Mouse (Mus musculus): ENCODE results near the gene Gas2l2.

Gas2l2 gene

DNA sequence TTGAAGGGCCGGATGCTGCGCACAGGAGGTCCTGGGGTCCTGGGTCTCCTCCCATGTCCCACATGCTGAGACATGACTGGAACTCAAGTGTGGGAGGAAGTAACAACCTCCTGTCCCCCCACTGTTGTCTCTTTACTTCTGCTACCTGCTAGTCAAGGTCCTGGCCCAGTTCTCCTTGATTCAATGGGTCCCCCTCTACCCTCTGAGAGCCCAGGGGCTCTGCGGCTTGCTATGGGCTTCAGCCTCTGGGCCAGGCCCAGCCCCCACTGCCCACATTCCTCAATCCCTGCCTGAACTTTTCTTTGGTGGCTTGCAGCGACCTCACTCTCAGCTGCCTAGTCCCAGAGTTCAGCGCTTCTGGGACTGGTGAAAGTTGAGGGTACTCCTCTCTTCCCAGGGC lies at the start of gene Gas2l2:
TSS of gene Gas2l2 (minus strand) at position 101 of the 400 bp plus-strand sequence.
- no peak for DNase-seq (ENCODE audit: extremely low spot score, low spot score)

DNA sequence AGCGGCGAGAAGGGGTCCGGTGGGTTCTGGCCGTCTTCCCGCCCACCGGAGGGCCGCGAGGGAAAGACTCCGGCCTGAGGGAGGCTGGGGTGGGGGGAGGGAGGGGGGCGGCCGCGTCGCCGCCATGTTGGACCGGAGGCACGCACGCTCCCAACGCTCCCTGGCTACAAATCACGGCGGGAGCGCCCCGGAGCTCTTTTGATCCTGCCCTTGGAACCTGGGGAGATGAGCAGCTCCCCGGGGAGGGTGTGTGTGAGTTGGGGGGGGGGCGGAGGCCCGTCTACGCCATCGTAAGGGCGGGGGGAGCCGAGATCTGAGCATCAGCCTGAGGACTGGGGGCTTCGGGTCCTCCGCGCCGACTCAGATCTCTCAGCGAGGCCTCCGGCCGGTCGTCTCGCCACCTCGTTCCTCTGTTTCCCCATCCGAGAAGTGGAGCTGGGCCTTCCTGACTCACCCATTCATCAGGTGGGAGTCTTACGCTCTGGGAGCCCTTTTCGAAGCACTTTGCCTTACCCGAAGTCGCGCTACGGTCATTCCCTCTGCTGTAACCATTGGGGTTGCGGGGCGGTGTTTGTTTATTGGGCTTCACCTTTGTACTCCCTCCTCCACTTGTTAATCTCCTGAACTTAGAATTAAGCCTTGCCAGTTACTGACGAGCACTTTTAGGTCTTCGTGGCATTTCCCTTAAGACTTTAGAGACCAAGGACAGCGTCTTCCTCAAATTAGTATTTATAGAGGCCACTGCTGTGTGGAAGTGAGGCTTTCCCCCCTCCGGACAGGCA lies 44.2 kb upstream of the Gas2l2 start:
- no peak for DNase-seq (ENCODE audit: extremely low spot score, low spot score)

DNA sequence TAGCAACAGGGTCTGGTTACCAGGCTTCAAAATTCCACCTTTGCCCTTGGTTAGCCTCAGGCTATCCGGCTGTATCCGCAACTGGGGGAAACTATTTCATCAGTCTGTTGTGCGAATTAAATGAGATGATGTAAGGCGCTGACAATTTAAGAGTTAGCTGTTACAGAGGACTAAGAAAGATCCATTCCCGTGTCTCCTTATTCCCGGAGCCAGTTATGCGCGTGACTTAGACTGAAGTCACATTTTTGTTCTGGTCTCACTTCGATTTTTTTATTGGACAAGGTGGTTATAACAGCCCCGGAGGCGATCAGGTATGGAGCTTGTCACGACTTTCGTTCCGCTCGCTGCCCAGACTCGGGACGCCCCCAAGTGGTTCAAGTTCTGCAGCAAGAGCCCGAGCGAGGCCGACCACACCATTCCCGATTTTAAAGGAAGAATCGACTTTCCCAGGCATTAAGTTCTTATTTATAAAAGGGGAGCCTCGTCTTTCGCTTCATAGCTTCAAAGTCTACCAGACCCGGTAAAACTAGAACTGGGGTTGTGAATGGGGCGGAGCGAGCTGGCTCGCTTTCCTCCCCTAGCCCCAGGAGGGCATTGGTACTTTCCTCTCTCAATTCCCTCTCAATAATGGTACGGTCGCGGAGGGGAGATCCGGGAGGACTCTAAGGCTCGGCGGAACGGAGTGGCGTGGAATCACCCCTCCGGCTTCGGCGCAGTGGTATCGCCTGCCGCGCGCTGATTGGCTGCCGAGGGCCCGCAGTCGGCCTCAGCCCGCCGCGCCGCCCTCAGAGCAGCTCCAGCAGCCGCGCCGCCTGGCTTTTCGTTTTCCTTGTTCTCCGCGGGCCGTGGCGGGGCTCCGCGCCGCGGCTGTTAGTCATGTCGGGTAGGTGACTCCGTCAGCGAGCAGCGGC lies 43.3 kb upstream of the Gas2l2 start, which contains the start of gene Taf15:
TSS of gene Taf15 (plus strand) at position 763 of the 911 bp plus-strand sequence.
- peak; percentile 99 for DNase-seq (ENCODE audit: extremely low spot score, low spot score)

DNA sequence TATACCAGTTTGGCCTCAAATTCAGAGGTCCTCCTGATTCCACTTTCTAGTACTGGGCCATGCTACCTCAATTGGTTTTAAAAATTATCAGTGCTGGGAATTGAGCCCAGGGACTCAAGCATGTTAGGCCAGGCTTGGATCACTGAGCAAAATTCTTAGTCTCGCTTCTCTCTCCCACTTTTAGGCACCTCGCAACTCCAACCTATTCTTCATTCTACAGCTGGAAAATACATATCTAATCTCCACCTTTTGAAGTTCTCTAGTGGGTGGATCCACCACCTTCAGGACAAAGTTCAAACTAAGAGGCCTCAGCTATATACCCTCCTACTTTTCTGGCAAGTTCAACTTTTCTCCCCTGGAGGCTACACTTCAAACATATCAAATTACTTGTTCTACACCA lies 42.5 kb upstream of the Gas2l2 start:
- peak; percentile 12 for DNase-seq (ENCODE audit: extremely low spot score, low spot score)

DNA sequence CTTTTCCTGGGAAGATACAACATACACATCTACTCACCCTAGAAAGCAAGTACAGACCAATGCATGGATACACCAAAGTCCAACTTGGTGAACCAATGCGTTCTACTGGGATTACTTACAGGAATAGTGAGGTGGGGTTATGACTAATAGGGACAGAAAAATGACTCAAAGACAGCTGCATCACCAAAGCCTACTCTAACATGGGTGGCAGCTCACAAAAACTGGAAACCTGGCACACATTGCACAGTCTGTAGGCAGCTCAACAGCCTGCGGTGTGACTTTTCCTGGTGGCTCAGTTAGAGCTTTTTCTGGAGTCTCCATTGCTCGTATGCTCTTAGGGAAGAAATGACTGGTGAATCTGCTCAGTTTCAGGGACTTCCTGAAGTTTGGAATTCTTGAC lies 39.5 kb upstream of the Gas2l2 start:
- no peak for DNase-seq (ENCODE audit: extremely low spot score, low spot score)

DNA sequence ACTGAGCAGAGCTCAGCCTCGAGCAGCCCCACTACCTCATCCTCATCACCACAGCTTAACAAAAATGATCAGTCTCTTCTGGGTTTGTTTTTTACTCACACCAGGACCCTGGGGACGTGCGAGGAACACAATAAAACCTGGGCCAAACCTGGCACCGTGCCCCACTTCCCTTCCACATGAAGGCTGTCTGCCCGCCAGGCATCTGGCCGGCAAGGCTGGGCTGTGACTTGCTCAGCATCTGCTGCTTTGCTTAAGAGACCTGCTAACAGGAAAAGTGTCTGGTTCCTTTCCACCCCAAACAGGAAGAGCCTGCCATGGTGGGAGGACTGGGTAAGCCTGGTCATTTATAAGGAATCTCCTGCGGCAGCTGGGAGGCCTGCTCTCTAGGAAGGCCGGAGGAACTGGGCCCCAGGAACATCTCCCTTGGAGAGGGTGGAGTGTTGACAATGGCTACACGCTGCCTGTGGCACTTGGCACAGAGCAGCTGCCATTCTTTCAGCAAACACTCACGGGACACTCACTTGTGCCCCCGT lies 37.9 kb upstream of the Gas2l2 start:
- DNase-seq (ENCODE audit: extremely low spot score, low spot score) = no peak

DNA sequence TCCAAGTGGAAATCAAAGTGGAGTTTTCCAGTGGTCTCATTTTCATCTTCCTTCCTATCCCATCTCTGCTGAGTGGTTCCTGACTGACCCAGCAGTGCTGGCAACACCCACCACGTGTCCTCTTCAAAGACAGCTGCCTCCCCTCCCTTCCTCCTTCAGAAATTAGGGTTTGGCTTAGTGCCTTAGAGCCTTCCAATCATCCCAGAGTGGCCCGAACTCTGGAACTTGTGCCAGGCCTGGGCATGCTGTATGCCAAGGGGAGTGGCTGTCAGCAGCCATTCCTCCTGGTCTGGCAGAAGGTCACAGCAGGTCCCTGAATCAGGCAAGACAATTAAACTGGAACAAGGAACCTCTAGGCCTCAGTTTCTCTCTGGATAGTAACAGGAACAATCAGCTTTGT lies 36.7 kb upstream of the Gas2l2 start:
- DNase-seq (ENCODE audit: extremely low spot score, low spot score) = peak; percentile 11

DNA sequence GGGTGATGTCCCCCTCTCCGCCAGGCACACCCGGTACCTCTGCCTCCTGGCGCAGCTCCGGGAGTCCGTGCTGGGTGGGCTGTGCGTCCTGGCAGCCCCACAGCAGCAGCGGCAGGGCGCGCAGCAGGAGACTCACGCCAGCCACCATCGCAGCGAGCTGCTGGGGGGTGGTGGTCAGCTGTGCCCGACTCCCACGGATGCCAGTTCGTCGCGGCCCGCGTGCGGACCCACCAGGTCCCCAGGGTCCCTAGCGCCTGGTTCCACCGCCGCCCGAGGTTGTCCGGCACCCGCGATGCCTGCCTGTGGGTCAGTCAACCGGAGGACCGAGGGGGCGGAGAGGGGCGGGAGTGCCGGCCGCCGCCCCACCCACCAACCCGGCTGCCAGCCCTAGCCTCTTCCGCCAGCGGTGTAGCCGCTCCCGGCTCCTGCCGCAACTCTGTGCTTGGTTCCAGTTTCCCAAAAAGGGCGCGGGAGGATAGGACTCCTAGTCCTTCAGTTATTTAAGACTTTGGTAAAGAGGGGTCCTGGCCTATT lies 33.5 kb upstream of the Gas2l2 start, which contains the start of gene Mmp28:
TSS of gene Mmp28 (minus strand) at position 361 of the 534 bp plus-strand sequence.
- DNase-seq (ENCODE audit: extremely low spot score, low spot score) = peak; percentile 67

DNA sequence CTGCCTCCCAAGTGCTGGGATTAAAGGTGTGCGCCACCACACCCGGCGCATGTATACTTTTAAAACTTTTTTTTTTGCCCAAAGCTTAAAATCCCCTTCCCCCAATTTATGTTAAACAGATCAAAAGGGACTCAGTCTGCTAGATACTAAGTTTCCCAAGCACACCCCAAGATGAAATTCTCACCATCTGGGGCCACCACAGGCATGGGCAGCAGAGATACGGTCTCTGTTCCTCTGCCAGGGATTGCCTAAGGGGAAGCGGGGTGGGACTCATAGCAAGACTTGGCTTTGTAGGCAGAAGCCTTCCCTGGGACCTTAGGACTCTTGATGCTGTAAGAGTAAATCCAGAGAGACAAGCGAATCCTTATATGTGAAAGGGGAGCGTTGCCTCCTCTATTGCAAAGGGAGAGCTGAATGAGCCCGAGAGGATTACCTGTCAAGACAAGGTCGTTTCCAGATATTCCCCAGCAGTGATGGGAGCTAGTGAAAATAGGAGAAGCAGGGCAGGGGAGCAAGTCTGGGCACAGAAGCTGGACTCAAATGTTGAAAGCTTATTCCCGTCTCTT lies 32.3 kb upstream of the Gas2l2 start:
- DNase-seq (ENCODE audit: extremely low spot score, low spot score) = peak; percentile 13

DNA sequence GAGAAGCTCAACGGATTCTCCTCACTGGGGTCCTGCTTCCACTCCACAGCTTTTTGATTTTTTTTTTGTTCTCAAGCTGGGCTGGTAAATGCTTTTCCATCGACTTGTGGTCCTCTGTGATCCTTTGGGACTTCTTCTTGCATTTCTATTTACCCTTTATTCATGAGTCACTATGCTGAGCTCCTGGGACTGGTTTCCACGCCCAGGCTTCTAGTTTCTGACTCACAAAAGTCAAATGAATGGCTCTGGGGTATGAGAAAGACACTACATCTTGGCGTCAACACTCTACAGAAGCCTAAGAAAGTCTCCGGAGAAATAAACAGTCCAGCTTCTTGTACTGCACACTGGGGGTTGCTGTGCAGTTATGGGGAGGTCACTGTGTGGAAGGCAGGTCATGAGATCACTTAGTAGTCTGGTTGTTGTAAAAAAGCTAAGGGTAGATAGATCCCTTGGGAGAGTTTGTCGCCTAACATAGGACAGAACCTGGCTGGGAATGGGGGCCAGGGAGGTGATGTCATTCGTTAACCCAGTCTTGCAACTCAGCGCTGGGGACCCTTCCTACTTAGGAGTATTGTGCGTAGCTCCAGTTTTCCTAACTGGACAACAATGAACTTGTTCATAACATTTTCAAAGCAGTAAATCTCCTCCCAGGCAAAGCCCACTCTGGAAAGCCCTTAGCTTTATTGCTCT lies 28.8 kb upstream of the Gas2l2 start:
- no peak for DNase-seq (ENCODE audit: extremely low spot score, low spot score)

DNA sequence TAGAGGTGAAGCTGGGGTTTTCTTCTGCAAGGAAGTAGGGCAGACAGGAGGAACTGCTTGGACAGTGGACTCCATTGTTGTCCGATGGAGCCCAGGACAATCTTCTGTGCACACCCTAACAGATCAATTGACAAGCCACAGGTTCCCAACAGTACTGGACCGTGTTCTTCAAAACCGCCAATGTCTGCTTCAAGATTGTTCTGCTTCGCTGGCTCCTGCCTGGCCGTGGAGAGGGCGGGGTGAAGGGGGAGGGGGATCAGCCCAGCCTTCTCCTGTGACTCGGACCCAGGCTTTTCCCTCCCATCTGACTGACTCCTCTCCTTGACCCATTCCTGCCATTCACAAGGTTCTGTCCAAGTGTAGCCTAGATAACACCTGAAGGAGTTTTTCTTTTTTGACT lies 28.0 kb upstream of the Gas2l2 start:
- DNase-seq (ENCODE audit: extremely low spot score, low spot score) = no peak

DNA sequence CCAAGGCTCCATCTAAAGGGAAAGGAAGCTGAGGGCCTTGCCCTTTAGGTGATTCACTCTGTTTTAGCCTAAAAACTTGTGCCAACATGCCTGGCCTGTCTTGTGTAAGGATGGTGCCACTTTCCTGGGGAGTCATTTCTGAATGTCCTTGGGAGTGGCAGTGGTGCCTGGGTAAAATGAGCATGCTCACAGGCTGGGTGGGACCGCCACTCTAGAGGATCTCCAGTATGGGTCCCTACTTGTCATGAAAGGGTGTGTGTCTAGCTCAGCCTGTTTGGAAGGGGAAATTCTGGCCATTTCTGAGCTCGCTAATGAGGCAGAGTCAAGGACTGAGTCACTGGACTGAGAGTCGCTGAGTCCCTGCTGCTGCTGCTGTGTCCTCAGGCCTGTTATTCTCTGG lies 26.4 kb upstream of the Gas2l2 start:
- no peak for DNase-seq (ENCODE audit: extremely low spot score, low spot score)

DNA sequence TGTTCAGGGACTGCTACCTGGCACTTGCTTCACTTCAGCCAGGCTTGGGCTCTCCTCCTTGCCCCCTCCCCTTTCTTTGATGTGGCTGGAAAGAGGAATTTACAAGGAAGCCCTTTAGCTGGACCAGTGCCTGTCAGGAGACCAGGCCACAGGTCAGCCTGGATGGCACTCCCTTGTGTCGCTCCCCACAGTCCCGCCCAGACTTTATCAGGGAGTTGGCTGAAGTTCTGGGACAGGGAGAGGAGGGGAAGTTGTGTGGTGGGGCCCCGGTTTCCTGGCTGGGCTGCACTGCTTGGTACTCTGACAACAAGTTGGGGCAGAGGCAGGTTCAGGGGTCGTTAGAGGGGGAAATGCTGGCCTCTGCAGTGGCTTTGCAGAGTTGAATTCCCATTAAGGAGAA lies 25.3 kb upstream of the Gas2l2 start:
- DNase-seq (ENCODE audit: extremely low spot score, low spot score) = no peak

DNA sequence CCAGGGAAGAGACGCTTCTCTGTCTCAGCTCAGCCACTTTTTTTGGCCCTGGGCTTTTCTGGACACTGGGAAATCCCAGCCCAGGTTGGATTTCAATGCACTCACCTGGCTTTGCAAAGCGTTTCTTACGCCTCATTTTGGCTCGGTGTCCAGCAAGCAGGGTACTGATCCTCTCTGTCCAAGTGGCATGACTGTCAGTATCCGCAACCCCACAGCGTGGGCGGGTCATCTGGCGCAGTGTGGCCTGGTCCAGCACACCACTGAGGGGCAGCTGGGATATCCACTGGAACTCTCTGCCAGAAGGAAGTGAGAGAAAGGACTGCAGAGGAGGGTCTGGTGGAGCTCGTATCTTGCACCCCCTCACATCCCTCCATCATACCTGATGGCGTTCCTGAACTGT lies 22.0 kb upstream of the Gas2l2 start:
- no peak for DNase-seq (ENCODE audit: extremely low spot score, low spot score)

DNA sequence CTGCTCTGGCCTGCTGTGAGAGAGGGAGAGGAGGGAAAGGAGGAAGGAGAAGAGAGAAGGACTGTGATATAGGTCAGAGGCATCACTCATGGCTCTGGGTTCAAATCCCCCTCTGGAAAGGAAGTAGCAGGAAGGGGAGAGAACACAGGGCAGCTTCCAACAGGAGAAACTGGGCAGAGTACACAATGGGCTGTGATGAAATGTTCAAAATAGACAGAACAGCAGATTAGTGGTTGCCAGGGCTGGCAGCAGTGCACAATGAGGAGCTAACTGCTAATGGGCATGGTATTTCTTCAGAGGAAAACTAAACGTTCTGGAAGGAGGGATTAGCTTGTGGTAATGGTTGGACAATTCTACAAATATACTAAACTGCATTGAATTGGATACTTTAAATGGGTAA lies 21.3 kb upstream of the Gas2l2 start:
- no peak for DNase-seq (ENCODE audit: extremely low spot score, low spot score)

DNA sequence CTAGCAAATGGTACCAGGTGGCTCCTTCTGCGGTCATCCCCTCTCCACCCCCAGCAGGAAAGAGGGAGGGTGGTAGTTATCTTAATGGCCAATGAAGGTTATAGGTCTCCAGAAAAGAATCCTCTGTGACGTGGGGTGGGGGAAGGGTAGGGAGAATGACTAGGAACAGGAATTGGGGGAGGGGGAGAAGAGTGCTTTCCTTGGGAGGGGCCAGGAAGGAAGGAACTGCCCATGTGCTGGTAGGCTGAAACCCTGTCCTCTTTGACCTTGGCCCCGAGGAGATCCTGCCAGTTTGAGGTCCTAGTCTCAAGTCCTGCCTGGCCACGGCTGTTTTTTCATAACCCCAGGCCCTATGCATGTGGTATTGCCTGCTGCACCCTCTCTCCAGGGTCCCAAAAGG lies 20.0 kb upstream of the Gas2l2 start:
- DNase-seq (ENCODE audit: extremely low spot score, low spot score) = no peak

DNA sequence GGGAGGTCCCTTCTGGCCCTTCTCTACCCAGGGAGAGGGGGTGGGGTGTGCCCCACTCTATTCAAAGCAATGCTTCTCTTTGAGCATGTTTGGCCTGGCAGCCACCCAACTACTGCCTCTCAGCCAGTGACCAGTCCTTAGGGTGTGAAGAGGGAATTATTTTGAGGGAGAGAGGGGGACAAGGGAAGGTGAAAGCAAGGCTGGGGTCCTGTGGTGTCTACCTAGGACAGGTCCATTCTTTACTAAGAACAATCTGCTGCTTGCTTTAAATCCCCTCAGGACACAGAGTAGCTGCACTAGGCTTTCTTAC lies 19.6 kb upstream of the Gas2l2 start:
- DNase-seq (ENCODE audit: extremely low spot score, low spot score) = no peak

DNA sequence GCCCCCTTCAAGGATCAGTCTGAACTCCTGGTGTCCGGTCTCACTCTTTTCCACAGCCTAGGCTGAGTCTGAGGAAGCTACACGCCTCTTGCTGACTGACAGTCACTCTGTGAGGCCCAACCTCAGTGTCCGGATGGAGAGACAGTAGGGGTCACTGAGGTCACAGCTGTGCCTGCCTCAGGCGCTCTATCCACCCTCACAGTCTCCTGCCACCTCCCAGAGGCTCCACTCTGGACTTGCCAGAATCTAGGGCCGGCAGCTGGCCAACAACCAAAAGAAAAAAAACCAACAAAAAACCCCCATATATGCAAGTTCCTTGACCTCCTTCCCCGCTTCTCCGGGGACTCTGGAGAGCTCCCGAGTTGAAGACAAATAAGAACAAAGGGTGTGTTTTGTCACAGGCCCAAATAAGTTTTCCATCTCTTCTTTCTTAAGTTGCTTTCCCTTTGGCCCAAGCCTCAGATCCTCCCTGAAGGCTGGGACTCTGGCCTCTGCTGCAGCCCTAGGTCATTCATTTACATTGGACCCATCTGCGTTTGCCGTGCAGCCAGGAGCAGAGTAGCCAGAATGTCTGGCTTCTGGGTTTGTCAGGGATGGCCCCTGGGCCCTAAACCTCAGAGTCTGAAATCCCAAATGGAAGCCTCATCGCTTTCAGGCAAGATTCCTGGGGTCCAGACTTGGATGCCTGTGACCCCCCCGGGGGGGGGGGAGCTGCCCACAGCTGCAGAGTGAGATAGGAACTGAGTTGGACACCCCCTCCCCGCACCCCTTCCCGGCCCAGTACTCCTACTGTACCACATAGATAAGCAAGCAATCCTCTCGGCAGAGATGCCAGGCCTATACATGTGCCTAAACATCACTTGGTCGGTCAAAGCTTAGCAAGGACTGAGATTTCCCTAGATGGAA lies 19.0 kb upstream of the Gas2l2 start:
- peak; percentile 57 for DNase-seq (ENCODE audit: extremely low spot score, low spot score)

DNA sequence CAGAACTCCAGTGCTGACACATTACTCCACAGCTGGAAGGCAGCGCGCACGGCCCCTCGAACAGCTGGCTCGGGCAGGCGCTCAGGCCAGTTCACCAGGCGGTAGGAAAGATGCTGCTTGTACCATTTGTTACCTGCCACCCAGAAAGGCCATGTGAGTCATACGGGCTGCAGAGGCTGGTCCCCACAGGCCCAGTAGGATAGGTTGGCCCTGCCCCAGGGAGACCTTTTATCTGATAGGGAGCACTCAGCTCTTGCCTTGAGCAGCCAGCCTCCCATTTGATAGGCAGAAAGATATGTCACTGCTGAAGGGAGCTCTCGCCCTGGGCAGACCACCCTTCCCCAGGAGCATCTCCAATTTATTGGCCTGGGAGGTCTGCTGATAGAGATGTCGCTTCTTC lies 18.4 kb upstream of the Gas2l2 start:
- DNase-seq (ENCODE audit: extremely low spot score, low spot score) = no peak

DNA sequence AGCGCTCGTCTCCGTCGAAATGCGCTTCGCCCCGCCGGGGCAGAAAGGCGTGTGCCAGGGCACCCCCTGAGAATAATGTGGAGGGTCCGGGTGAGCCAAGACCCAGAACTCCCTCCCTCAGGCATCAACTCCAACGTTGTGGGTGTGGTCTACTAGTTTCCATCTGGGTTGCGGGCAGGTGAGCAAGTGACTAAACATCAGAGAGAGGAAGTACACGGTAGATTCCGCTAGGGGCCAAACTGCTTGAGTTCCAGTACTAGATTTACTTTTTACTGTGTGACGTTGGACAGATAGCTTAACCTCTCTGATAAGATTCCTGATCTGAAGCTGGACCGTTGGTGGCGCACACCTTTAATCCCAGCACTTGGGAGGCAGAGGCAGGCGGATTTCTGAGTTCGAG lies 15.7 kb upstream of the Gas2l2 start:
- no peak for DNase-seq (ENCODE audit: extremely low spot score, low spot score)
